Mouse (Mus musculus): Measurements from ENCODE around the gene Tns1.

Gene Tns1

DNA sequence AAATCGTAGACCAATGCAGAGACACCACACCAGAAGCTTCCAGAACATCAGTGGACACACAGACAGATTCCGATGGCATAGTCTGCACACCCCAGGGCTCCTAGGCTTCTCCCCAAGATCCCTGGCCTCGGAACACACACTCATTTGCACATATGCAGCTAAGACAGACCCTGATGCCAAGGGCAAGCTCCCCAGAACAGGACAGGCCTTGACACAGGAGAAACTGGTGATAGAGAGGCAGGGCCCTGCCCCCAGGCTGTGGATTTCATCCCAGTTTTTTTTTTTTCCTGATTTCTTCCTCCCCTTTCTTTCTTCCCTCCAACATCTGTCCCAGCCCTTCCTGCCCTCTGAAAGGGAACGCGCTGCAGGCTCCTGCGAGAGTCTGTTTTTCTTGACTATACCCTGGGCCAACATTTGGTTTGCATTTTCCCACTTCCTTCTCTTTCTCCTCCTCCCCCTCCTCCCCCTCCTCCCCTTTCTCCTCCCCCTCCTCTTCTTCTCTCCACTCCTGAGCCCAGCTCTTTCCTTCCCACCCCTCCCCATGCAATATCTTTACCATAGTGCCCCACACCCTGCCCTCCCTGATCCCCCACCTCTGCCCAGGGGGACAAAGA is 32.5 kb downstream of the Tns1 start:
- in situ Hi-C loops (cut with MboI, MseI), result no loop called here

GRCm38 (mm10) chr1:74091138-74091537 is 33.1 kb downstream of the Tns1 start:
- in situ Hi-C loops (cut with MboI, MseI), result no loop called here

- in situ Hi-C loops (cut with MboI, MseI), result no loop called here
Measured at GRCm38 (mm10) chr1:74090329-74090728, 33.9 kb downstream of the Tns1 start.

DNA sequence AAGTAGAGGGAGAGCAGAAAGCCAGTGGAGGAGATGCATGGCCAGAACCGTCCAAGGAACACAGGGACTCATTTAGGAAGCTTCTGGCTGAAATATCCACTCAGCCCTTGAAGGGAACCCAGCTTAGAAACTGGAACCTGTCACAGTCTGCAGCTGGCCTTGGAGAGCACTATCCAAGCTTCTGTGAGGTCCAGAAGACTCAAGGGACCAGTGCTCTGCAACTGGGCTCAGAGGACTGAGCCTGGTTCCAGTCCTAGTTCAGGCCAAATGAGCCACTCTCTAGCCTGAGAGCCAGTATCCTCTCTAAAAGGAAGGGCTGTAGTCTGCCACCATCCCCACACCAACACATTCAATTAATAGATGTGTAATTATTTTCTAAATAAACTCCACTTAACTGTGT is 35.7 kb downstream of the Tns1 start:
- in situ Hi-C loops (cut with MboI, MseI), result no loop called here

DNA sequence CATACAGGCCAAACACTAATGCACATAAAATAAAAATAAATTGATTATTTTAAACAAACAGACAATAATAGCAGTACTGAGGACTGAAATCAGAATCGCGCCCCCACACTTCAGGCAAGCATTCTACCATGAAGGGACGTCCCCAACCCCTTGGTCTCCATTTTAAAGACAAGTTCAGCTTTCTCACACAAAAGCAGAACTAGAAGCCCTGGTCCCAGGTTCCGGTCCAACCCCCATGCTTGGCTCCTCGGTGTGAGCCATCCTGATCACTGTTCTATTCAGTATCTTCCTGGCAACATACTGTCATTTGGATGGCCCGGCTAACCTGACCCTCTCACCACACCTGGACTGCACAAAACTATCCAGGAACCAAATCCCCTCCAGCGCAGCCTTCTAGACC is 38.7 kb downstream of the Tns1 start:
- in situ Hi-C loops (cut with MboI, MseI), result no loop called here

DNA sequence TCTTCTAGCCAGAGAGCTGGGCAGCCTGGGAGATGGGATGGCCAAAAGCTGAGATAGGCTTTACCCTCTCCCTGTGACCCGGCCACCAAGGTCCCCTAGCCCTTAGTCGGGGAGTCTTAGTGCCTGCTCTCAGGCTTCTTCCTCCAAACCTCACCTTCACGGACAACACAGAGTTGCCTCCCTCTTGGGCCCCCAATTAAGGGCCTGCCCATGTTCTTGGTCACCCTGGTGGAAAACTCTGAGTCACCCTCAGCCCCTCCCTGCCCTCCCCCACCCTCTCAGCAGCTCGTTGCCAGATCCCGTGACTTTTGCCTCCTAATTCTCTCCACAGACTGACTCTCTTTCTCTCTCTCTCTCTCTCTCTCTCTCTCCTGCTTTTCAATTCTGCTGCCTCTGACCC is 39.5 kb downstream of the Tns1 start:
- in situ Hi-C loops (cut with MboI, MseI), result loop anchor here (5.0 kb wide), 1 partner anchor 182 kb away; no protein-coding TSS in a partner anchor

GRCm38 (mm10) chr1:74084065-74084705 is 40.1 kb downstream of the Tns1 start:
- in situ Hi-C loops (cut with MboI, MseI), result loop anchor here (5.0 kb wide), 1 partner anchor 182 kb away; no protein-coding TSS in a partner anchor

DNA sequence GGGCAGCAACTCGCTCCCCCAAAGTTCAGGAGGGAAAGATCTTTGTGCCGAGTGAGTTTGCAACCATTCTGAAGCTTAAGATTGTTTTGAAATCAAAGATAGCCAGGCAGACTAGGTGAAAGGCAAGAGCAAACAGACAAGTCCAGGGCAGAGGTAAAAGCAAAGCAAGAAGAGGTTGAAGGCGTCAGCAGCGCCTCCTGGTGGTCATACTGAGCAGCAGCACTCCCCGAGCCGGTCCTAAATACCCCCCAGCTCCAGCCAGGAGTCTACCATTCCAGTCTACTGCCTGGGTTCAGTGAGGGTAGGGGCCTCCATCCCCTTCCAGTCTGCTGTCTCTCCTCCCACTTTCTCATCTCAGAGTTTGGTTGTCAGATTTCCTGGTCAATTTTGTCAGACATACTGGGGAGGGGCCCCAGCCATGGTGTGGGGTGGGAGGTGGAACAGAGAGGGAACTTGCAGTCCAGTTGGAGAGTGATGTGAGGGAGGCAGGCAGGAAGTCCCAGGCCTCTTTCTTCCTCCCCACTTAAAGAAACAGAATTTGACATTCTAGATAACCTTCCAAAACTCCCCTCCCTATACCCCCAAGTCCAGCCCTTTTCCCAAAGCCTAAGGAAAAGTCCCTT is 41.3 kb downstream of the Tns1 start:
- in situ Hi-C loops (cut with MboI, MseI), result loop anchor here (5.0 kb wide), 1 partner anchor 181 kb away; no protein-coding TSS in a partner anchor

GRCm38 (mm10) chr1:74081573-74081989 is 42.7 kb downstream of the Tns1 start:
- in situ Hi-C loops (cut with MboI, MseI), result loop anchor here (5.0 kb wide), 1 partner anchor 179 kb away; no protein-coding TSS in a partner anchor

- in situ Hi-C loops (cut with MboI, MseI), result no loop called here
Measured at GRCm38 (mm10) chr1:74077353-74077752, 46.9 kb downstream of the Tns1 start.

DNA sequence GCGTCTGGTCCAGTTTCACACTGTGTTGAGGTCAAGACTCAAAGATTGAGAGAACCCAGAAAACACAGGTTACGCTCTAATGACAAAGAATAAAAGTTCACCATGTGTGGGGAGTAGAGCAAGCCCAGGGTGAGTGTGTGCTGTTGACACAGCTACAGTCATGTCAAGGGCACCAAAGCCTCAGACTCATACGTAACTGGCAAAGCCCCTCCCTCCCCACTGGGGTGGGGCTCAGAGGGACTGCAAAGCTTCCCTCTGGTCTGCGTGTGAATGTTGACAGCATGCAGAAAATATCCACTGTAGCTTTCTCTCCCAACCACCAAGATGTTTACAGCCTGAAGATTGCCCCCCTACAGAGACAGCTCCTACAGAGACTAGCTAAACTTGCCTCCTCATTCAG is 48.0 kb downstream of the Tns1 start:
- in situ Hi-C loops (cut with MboI, MseI), result no loop called here

DNA sequence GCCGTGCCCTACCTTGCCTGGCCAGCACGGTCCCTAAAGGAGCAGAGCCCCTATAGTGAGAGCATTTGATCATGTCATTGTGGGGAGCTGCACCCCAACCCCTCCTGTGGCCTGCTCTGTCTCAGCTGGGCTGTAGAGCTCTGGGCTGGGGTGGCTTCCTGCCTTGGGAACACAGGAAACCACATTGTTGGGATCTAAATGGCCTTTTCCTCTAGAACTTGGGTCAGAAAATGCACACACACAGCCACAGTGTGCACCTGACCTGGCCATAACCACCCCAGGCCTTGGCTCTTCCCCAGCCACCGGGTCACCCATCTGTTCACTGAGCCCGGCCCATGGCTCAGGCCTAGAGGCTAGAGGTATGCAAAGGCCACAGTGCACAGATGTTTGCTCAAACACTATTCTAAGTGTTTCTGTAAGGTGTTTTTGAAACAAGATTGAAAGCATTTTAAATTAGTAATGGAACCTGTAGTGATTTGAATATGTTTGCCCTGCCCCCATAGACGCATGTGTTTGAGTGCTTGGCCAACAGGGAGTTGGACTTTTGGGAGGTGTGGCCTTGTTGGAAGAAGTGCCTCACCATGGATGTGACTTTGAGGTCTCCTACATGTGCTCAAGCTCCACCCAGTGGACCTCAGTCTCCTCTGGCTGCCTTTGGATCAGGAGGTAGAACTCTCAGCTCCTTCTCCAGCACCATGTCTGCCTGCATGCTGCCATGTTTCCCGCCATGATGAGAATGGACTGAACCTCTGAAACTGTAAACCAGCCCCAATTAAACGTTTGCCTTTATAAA is 49.4 kb downstream of the Tns1 start:
- in situ Hi-C loops (cut with MboI, MseI), result loop anchor here (5.0 kb wide), 3 partner anchors 38 to 153 kb away; no protein-coding TSS in a partner anchor

DNA sequence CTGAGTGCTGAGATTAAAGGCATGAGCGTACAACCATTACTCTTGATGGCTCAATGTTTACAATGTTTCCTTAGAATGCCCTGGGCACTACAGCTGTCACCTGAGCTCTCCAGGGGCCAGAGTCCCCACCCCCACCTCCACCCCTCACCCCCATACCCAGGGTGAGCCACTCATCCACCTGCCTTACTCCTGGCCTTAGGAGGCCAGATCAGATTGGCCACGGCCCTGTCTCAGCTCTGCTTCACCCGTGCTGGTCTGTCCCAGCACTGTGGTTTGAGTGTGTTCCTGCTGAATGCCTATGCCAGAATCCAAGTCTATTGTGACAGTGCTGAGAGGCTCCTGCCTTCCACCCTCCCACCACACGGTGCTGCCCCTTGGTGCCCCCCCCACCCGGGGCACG is 50.5 kb downstream of the Tns1 start:
- in situ Hi-C loops (cut with MboI, MseI), result loop anchor here (5.0 kb wide), 3 partner anchors 36 to 151 kb away; no protein-coding TSS in a partner anchor

- in situ Hi-C loops (cut with MboI, MseI), result loop anchor here (5.0 kb wide), 3 partner anchors 33 to 148 kb away; no protein-coding TSS in a partner anchor
Measured at GRCm38 (mm10) chr1:74070745-74071144, 53.5 kb downstream of the Tns1 start.

GRCm38 (mm10) chr1:74070001-74070551 is 54.2 kb downstream of the Tns1 start:
- in situ Hi-C loops (cut with MboI, MseI), result loop anchor here (5.0 kb wide), 3 partner anchors 33 to 148 kb away; no protein-coding TSS in a partner anchor

- in situ Hi-C loops (cut with MboI, MseI), result no loop called here
Measured at GRCm38 (mm10) chr1:74069085-74069835, 55.0 kb downstream of the Tns1 start.

DNA sequence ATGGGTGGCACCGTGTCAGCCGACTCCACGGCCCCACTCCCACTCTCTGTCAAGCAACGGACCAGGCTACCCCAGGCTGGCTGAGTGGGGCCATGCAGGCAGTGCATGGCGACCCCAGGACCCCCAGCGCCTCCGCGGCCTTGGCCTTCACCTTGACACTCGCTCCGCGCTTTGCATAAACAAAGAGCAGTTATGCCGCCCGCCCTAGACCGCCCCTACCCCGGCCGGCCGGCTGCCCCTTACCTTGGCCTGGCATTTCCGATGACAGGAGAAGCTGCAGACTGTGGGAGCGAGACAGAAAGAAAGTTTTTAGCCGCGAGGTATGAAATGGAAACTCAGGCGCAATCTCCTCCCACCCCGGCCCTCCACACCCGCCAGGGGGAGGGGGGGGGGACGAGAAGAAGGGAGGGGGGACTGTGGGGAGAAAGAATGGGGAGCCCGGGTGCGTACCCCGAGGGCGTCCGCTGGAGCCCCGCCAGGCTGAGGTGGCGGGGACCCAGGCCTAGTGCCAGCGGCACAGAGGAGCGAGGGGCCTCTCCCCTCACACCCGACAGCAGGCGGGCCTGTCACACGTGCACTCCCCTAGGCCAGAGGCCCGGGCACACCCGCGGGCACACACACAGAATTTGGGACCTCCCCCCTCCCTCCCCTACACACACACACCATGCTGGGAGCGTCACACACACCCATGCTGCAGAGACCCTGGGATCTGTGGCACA is 55.7 kb downstream of the Tns1 start:
- in situ Hi-C loops (cut with MboI, MseI), result no loop called here

- in situ Hi-C loops (cut with MboI, MseI), result no loop called here
Measured at GRCm38 (mm10) chr1:74067866-74068265, 56.4 kb downstream of the Tns1 start.

DNA sequence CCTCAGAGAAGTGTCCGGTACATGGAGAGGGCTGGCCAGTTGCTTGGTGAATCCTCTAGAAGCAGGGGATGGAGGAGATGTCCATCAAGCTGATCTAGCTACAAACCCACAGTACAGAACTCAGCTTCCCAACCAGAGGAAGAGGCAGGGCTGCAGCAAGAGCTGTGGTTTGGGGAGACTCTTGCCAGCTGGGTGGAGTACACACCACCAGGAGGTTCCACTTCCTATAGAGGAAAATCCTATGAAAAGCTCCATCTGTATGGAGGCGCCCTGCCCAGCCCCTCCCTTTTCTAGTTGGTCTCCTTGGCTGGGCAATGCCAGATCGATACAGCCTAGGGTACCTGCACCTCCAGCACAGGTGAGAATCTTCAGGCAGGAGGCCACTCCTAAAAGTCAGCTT is 57.7 kb downstream of the Tns1 start:
- in situ Hi-C loops (cut with MboI, MseI), result no loop called here

- in situ Hi-C loops (cut with MboI, MseI), result no loop called here
Measured at GRCm38 (mm10) chr1:74066061-74066460, 58.2 kb downstream of the Tns1 start.
